Mouse (Mus musculus): ENCODE measurements around the gene Pkig.

The Pkig gene

DNA sequence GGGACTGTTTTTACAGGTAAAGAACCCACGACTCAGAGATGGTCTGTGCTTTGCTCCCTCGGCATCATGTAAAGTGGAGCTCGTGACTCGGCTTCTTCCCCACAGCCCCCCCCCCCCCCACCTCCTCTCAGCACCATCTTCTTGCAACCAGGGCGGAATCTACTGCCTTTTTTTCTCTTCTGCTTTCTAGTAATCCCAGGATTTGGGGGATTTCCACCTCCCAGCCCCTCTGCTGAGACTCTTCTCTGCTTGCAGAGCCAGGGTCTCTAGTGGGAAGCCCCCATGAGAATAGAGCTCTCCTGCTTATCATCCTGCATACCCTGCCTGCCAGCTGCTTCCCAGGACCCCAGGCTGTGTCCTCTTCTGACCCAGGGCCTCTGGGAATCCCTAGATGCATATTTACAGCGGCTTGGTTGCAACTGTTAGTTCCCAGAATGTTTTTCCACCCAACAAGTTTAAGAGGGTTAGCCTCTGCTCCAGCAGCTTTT lies 50.6 kb downstream of the Pkig start:
- in situ Hi-C loops (cut with MboI) = loop anchor here (25.0 kb wide), 1 partner anchor 97 kb away; the partner anchor contains the start of gene Ttpal

DNA sequence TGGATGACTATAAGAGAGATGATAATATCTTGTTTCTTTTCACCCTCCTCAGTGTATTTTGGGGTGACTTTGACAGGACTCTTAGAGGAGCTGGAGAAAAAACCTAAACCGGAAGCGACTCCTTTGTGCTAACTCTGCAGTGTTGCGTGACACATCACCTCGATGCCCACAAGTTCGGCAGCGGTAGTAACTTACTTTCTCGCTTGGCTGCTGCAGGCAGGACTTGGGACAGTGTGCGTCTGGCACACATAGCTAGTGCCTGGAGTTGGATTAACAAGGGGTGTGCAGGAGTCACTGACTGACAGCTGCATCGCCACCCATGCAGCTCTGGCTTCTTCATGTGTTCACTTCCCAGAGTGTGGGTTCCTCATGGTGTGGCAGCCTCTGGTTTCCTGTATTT lies 51.8 kb downstream of the Pkig start:
- in situ Hi-C loops (cut with MboI) = loop anchor here (25.0 kb wide), 1 partner anchor 98 kb away; the partner anchor contains the start of gene Ttpal

- in situ Hi-C loops (cut with MboI) = loop anchor here (25.0 kb wide), 1 partner anchor 98 kb away; the partner anchor contains the start of gene Ttpal
Measured at GRCm38 (mm10) chr2:163710606-163711159, 52.5 kb downstream of the Pkig start.

DNA sequence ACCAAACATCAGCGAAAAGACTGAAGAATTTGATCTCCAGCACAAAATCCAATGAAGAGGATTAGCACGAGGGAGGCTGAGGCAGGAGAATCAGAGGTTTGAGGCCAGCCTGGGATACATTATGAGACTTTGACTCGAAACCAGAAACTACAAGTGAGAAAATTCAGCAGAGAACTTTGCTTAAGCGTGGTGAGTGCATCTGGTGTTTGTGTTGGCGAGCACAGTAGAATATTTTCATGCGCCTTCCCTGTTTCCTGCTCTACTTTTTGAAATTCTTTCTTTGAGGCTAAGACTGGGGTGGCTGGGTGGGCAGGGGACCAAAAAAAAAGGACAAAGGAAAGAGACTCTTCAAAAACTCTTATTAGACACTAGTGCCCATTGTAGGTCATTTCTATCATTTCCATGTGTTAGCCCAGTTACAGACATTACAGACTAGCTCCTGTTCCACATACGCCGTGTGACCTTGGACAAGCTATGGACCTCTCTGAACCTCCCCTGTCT lies 53.2 kb downstream of the Pkig start:
- in situ Hi-C loops (cut with MboI) = loop anchor here (25.0 kb wide), 1 partner anchor 99 kb away; the partner anchor contains the start of gene Ttpal

DNA sequence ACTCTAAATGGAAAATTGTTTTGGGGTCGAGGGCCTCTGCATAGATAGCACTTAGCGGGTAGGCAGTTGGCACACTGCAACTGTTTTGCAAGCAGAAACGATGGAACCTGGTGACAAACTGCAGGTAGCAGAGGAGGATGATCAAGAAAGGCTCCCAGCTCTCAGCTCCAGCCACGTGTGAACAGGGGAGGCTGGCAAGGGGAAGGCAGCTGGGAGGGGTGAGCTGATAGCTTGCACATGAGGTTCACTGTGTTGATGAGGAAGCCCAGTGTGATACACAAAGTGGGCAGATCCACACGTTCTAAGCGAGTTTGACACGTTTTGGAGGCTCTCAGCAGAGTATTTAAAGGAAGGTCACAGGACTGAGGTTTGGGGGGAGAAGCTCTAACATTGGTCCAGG lies 54.3 kb downstream of the Pkig start:
- in situ Hi-C loops (cut with MboI) = loop anchor here (25.0 kb wide), 1 partner anchor 100 kb away; the partner anchor contains the start of gene Ttpal

DNA sequence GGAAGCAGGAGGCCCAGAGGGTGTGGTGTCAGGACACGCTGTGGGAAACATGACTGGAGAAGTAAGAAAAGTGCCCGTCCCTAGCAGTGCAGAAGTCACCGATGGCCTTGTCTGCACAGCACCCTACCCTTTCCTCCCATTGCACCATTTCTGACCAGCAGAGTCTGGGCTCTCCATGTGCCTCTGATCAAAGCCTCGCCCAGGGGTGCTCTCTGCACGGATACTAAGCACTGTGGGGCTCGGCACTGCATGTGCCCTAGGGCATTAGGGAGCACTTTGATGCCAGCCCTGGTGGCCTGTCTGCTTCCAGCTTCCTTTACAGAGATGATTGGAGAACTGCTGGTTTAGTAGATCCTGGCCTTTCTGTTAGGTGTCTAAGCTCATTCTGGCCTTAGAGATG lies 54.7 kb downstream of the Pkig start:
- in situ Hi-C loops (cut with MboI) = loop anchor here (25.0 kb wide), 1 partner anchor 101 kb away; the partner anchor contains the start of gene Ttpal

- in situ Hi-C loops (cut with MboI) = loop anchor here (25.0 kb wide), 1 partner anchor 101 kb away; the partner anchor contains the start of gene Ttpal
Measured at GRCm38 (mm10) chr2:163713340-163713739, 55.2 kb downstream of the Pkig start.

DNA sequence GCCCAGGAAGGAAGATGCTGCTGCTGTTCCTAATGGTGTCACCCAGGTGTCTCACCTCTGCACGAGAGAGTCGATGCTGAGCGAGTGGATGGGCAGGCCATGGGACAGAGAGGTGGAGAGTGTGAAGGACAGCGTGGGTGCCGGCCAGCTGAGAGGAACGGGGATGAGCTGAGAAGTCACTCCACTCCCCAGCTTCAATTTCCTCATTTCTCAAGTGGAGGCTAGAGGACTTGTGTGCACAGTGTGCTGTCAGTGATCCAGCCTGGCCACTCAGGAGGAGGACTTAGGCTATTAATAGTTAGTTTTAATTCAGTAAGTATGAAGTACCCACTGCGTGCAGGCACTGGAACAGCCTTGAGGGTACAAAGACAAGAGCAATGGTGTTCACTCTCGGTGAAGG lies 58.3 kb downstream of the Pkig start:
- in situ Hi-C loops (cut with MboI) = loop anchor here (5.0 to 25.0 kb wide), 2 partner anchors 54 to 104 kb away; partner anchors contain the start of gene Ttpal

DNA sequence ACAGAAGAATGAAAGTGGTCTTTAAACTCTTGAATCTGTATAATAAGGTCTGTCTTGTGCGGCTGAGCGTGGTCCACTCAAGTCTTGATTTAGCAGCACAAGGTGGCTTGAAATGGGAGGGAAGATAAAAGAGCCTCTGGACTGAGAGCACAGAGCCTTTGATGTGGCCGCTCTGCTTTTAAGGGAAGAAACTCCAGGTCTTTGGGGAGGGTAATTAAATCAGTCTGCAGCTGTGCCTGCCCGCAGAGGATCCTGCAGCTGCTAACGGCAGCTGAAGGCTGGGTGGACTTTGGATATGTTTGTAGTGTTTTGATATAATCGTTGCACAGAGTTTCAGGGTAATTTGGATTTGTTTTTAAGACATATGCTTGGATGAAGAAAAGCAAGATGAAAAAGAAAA lies 58.7 kb downstream of the Pkig start:
- in situ Hi-C loops (cut with MboI) = loop anchor here (5.0 to 25.0 kb wide), 2 partner anchors 55 to 105 kb away; partner anchors contain the start of gene Ttpal

DNA sequence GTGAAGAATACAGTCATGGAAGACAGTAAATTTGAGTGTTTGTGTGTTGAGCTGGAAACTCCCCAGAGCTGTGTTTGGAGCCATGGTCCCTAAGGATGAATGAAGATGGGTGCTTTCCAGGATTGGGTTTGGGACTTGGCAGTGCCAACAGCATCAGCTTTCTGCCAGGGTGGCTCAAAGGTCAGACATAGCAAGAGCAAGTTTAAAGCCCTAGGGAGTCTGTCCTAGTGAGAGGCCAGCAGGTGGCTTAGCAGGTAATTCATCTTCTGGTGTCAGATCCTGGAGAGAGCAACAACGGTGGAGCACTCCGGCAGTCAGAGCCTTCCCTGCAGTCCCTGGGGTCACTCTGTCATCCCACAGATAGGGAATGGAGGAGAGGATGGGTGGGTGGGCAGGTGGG lies 60.3 kb downstream of the Pkig start:
- in situ Hi-C loops (cut with MboI) = loop anchor here (5.0 to 25.0 kb wide), 2 partner anchors 56 to 106 kb away; partner anchors contain the start of gene Ttpal

- in situ Hi-C loops (cut with MboI) = loop anchor here (5.0 to 25.0 kb wide), 2 partner anchors 57 to 107 kb away; partner anchors contain the start of gene Ttpal
Measured at GRCm38 (mm10) chr2:163718951-163719603, 60.9 kb downstream of the Pkig start.

GRCm38 (mm10) chr2:163719616-163720015 lies 61.4 kb downstream of the Pkig start:
- in situ Hi-C loops (cut with MboI) = loop anchor here (5.0 to 25.0 kb wide), 2 partner anchors 57 to 107 kb away; partner anchors contain the start of gene Ttpal

- in situ Hi-C loops (cut with MboI) = loop anchor here (25.0 kb wide), 1 partner anchor 110 kb away; the partner anchor contains the start of gene Ttpal
Measured at GRCm38 (mm10) chr2:163722550-163722949, 64.4 kb downstream of the Pkig start.

GRCm38 (mm10) chr2:163726766-163727393 lies 68.7 kb downstream of the Pkig start:
- in situ Hi-C loops (cut with MboI) = no loop called here

DNA sequence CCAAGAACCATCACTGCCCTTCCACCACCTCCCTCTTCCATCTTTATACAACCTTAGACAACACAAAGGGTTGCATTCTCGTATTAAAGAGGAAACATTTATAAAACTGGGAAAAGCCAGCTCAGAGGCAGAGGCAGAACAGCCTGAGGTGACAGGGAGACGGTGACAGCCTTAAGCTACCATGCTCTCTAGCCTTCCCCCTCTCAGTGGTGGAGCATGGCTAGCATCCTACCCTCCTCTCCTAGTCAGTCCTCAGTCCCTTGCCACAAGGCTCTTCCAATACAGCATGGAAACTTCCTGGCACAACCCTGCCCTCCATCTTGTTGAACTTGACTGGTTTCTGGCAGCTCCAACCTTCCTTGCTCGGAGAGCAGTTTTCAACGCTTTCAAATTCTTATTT lies 70.1 kb downstream of the Pkig start:
- in situ Hi-C loops (cut with MboI) = no loop called here

- in situ Hi-C loops (cut with MboI) = no loop called here
Measured at GRCm38 (mm10) chr2:163732021-163732420, 73.8 kb downstream of the Pkig start.

DNA sequence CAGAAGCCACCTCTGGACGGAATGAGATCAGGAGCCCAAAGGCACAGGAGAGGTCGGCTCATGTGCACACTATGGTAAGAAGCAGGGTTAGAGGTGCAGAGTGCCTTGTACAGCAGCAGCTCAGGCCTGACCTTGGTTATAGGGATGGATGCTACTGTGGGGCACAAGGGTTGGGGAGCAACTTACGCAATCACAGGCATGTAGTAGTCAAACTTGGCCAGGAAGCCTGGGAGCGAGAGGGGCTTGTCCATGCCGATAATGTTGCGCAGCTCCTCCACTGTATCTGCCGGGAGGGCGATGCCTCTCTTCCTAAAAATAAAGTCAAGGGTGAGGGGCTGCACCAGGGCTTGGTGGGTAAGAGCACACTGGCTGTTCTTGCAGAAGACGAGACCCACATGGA lies 77.0 kb downstream of the Pkig start:
- in situ Hi-C loops (cut with MboI) = no loop called here

DNA sequence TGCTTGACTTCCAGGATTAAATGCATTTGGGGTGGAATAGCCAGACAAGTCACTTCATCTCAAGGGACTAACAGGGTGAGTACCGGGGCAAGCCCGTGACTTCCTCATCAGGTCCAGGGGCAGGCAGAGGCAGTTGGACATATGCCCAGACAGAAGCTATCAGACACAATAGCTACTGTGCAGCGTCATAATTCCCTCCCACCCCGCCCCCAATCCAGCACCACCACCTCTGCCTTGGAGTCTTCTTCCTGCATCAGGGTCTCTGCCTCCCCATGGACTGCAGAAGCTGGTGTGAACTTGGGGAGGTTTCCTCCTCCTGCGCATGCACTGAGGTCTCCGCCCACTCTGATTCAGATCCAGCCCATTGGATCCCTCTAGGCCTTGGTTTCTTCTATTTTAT lies 77.8 kb downstream of the Pkig start:
- in situ Hi-C loops (cut with MboI) = no loop called here

GRCm38 (mm10) chr2:163742656-163743055 lies 84.5 kb downstream of the Pkig start:
- in situ Hi-C loops (cut with MboI) = no loop called here

GRCm38 (mm10) chr2:163743357-163743756 lies 85.2 kb downstream of the Pkig start:
- in situ Hi-C loops (cut with MboI) = no loop called here

DNA sequence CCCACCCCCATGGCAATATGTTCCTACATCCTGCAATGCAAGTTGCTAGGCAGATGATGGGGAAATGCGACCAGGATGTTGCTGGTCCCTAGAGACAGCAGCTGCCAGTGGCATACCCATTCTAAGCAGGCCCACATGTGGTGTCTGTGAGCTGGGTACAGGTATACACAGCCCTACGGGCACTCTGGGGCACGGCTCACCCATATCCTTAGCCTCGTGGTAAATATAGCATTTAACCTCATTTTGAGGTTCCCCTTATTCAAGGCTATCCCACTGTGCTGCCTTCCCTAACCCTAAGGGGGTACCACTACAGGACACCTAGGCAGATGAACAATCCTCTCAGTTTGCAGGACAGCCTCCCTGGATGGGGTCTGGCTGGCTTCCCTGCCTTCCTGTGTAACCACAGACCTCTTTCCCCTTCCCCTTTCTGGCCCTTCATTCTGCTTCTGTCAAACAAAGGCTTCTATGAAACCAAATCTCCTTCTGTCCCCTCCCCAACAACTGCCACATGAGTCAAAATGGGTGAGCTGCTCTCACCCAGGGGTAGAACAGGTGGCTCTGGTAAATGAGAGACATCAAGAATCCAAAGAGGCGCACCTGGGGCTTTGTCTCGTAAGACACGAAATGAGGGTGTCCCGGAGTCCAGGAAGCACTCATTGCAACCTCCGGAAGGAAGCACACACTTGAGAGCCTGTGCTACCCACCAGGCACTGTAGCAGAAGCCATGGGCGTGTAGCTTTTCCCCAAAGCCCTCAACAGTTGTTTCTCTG lies 86.8 kb downstream of the Pkig start:
- in situ Hi-C loops (cut with MboI) = no loop called here
